Mouse (Mus musculus) thymus, postnatal 36 days (tissue): ENCODE data around the gene Rab35.

Experiments
- DNase-seq, 2 experiments: peaks; one replicate each; pipeline ENCODE4 v3.0.0; 2022; ENCODE audit warnings: mixed read lengths in 2 of 2

The Rab35 gene

GRCm38 (mm10) chr5:115650885-115651284 is 19.2 kb downstream of the Rab35 start:
- DNase-seq = no peak

GRCm38 (mm10) chr5:115651821-115652220 is 20.1 kb downstream of the Rab35 start:
- DNase-seq = no peak

- DNase-seq = peak; percentile 100
Observed at GRCm38 (mm10) chr5:115652681-115653575, 21.2 kb downstream of the Rab35 start.

GRCm38 (mm10) chr5:115653776-115654175 is 22.1 kb downstream of the Rab35 start:
- DNase-seq = no peak

GRCm38 (mm10) chr5:115656677-115657076 is 25.0 kb downstream of the Rab35 start:
- peak in 1 of 2 experiments; percentile 0 for DNase-seq

- DNase-seq = peak in 1 of 2 experiments; percentile 1
Observed at GRCm38 (mm10) chr5:115657234-115657633, 25.5 kb downstream of the Rab35 start.

- no peak for DNase-seq
Observed at GRCm38 (mm10) chr5:115658352-115658751, 26.6 kb downstream of the Rab35 start.

GRCm38 (mm10) chr5:115662658-115663057 is 30.9 kb downstream of the Rab35 start:
- no peak for DNase-seq

GRCm38 (mm10) chr5:115666366-115667065 is 34.8 kb downstream of the Rab35 start:
- no peak for DNase-seq

GRCm38 (mm10) chr5:115667210-115667609 is 35.5 kb downstream of the Rab35 start:
- DNase-seq = no peak

- DNase-seq = no peak
Observed at GRCm38 (mm10) chr5:115667894-115668293, 36.2 kb downstream of the Rab35 start.

GRCm38 (mm10) chr5:115668986-115669385 is 37.3 kb downstream of the Rab35 start:
- DNase-seq = no peak

GRCm38 (mm10) chr5:115669974-115670373 is 38.3 kb downstream of the Rab35 start:
- no peak for DNase-seq

GRCm38 (mm10) chr5:115670406-115670805 is 38.7 kb downstream of the Rab35 start:
- DNase-seq = no peak

GRCm38 (mm10) chr5:115671846-115672245 is 40.1 kb downstream of the Rab35 start:
- DNase-seq = no peak

- no peak for DNase-seq
Observed at GRCm38 (mm10) chr5:115685126-115685525, 53.4 kb downstream of the Rab35 start.

- no peak for DNase-seq
Observed at GRCm38 (mm10) chr5:115686716-115687115, 55.0 kb downstream of the Rab35 start.

- no peak for DNase-seq
Observed at GRCm38 (mm10) chr5:115693271-115693670, 61.6 kb downstream of the Rab35 start.

GRCm38 (mm10) chr5:115695191-115695770 is 63.6 kb downstream of the Rab35 start:
- no peak for DNase-seq

GRCm38 (mm10) chr5:115696811-115697210 is 65.1 kb downstream of the Rab35 start:
- no peak for DNase-seq
